Mouse (Mus musculus) midbrain, embryonic 13.5 days (tissue): ENCODE measurements at regions not wholly inside any gene's neighbourhood (a gene's known extent, or its start where the extent isn't known, plus 50 kb on each side); places are given as distances from the start of the nearest gene placed in this dataset.

Experiments
- ATAC-seq: fragments of 200-750 bp; cut with Nextera tagmentation; 2 replicates; pipeline ENCODE4 v1.8.0; 2017; ENCODE audit warnings: mild to moderate bottlenecking, moderate TSS enrichment, moderate library complexity
- H3K27ac ChIP-seq: fragments of 300-500 bp; sonication (generic); 2 replicates; pipeline ENCODE4 v1.5.1; 2015; ENCODE audit warnings: inconsistent platforms, mild to moderate bottlenecking, moderate library complexity
- H3K27me3 ChIP-seq: fragments of 300-500 bp; sonication (generic); 2 replicates; pipeline ENCODE4 v1.6.1; 2015; ENCODE audit warnings: mild to moderate bottlenecking, inconsistent platforms
- H3K36me3 ChIP-seq: fragments of 300-500 bp; sonication (generic); 2 replicates; pipeline ENCODE4 v1.6.1; 2015; ENCODE audit warnings: mild to moderate bottlenecking, inconsistent platforms
- H3K4me1 ChIP-seq: fragments of 300-500 bp; sonication (generic); replicated peaks from 2 replicates; pipeline ENCODE4 v1.6.1; 2015; ENCODE audit warnings: inconsistent platforms
- H3K4me2 ChIP-seq: fragments of 300-500 bp; sonication (generic); replicated peaks from 2 replicates; pipeline ENCODE4 v1.6.1; 2015; ENCODE audit warnings: moderate library complexity, mild to moderate bottlenecking, inconsistent platforms
- H3K4me3 ChIP-seq: fragments of 300-500 bp; sonication (generic); replicated peaks from 2 replicates; pipeline ENCODE4 v1.5.1; 2015; ENCODE audit warnings: mild to moderate bottlenecking, inconsistent platforms
- H3K9ac ChIP-seq: fragments of 300-500 bp; sonication (generic); replicated peaks from 2 replicates; pipeline ENCODE4 v1.6.1; 2015; ENCODE audit warnings: mild to moderate bottlenecking, inconsistent platforms
- H3K9me3 ChIP-seq: fragments of 300-500 bp; sonication (generic); 2 replicates; pipeline ENCODE4 v1.6.1; 2016; ENCODE audit warnings: mild to moderate bottlenecking, inconsistent platforms
- WGBS: fragments of 180-500 bp; shearing (Covaris S2); methylation state at CpG from one replicate; pipeline ENCODE4 v1.1.7; 2015; 5-methylcytosine and 5-hydroxymethylcytosine counted together

DNA sequence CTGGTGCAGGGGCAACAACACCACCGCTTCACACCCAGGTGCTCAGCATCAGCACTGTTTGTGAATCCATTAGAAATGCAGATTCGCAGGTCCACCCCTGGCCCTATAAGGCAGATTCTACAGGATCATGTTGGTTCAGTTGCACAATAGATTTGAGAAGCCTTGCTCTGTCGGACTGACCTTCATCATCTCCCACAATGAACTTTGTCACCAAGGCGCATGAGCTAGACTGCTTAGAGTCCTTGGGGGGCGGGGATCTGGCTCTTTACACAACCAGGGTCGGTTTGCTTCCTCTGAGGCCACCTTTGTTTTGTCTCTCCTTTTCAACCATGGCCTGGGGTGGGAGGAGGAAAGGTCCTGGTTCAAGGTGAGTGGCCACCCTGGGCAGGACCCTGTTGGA is 209.7 kb downstream of the Igsf11 start:
- 54% methylated on average over 6 of the region's 6 CpGs for WGBS
- Histone ChIP-seq H3K27ac (no peak overlapping the region), H3K9ac (no peak overlapping the region), H3K4me1 (peaks cover 4% of the 10 kb centered on the region; the same call in 1 of the 2 replicates), H3K27me3 (no peaks in the 10 kb centered on the region), H3K9me3 (no peaks in the 10 kb centered on the region), H3K36me3 (no peaks in the 10 kb centered on the region), H3K4me3 (no peak overlapping the region), H3K4me2 (no peak overlapping the region)
- ATAC-seq, result no peak

- 41% methylated on average over 9 of the region's 9 CpGs for WGBS
- no peak overlapping the region for H3K4me2 ChIP-seq
- no peaks in the 10 kb centered on the region for H3K27me3 ChIP-seq
- no peaks in the 10 kb centered on the region for H3K36me3 ChIP-seq
- H3K9me3 ChIP-seq, result no peaks in the 10 kb centered on the region
- no peak overlapping the region for H3K9ac ChIP-seq
- H3K27ac ChIP-seq, result peak overlapping the region; percentile 7; the same call in 1 of the 2 replicates
- H3K4me1 ChIP-seq, result peaks cover 4% of the 10 kb centered on the region; the same call in 1 of the 2 replicates
- ATAC-seq, result peak; percentile 67; the same call in 1 of the 2 replicates
- H3K4me3 ChIP-seq, result no peak overlapping the region
Observed at GRCm38 (mm10) chr16:39103360-39104095, 211.1 kb downstream of the Igsf11 start.

- H3K9ac ChIP-seq, result peak overlapping the region; percentile 49; the same call in 1 of the 2 replicates
- H3K4me3 ChIP-seq, result peak overlapping the region; percentile 34
- no peaks in the 10 kb centered on the region for H3K9me3 ChIP-seq
- H3K4me2 ChIP-seq, result peak overlapping the region; percentile 54
- H3K27me3 ChIP-seq, result no peaks in the 10 kb centered on the region
- peak; percentile 85 for ATAC-seq
- H3K27ac ChIP-seq, result no peak overlapping the region
- 15% methylated on average over 15 of the region's 15 CpGs for WGBS
- no peaks in the 10 kb centered on the region for H3K4me1 ChIP-seq
- no peaks in the 10 kb centered on the region for H3K36me3 ChIP-seq
Observed at GRCm38 (mm10) chr16:39109383-39110033, 217.0 kb downstream of the Igsf11 start.

GRCm38 (mm10) chr16:39110089-39110488 is 217.6 kb downstream of the Igsf11 start:
- H3K4me1 ChIP-seq, result no peaks in the 10 kb centered on the region
- H3K9ac ChIP-seq, result no peak overlapping the region
- H3K4me3 ChIP-seq, result no peak overlapping the region; the same call in 1 of the 2 replicates

DNA sequence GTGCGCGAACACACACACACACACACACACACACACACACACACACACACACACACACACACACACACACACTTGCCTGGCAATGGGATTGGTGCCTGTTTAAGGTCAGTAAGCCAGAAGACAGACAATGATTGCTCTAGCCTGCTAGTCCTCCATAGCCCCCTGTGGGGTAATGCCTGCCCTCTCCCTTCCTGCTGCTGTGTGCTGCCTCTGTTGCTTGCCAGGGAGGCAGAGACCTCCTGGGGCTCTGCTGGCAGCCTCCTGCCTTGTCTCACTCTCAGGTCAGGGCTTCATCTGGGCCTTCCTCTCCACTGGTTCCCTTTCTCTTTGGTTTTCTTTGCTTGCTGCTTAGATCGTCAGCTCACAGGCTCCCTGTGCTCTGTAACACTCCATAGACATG is 225.6 kb downstream of the Igsf11 start:
- no peak overlapping the region for H3K9ac ChIP-seq
- no peak for ATAC-seq
- no peak overlapping the region for H3K4me2 ChIP-seq
- 76% methylated on average over 3 of the region's 3 CpGs for WGBS
- H3K27ac ChIP-seq, result no peak overlapping the region
- H3K9me3 ChIP-seq, result no peaks in the 10 kb centered on the region
- H3K4me1 ChIP-seq, result peaks cover 9% of the 10 kb centered on the region
- no peaks in the 10 kb centered on the region for H3K27me3 ChIP-seq
- H3K36me3 ChIP-seq, result no peaks in the 10 kb centered on the region
- H3K4me3 ChIP-seq, result no peak overlapping the region

More at GRCm38 (mm10) chr16:39110089-39110488, 217.6 kb downstream of the Igsf11 start:
- peak overlapping the region; percentile 54; the same call in 1 of the 2 replicates for H3K4me2 ChIP-seq
- no peaks in the 10 kb centered on the region for H3K36me3 ChIP-seq
- H3K9me3 ChIP-seq, result no peaks in the 10 kb centered on the region
- no peaks in the 10 kb centered on the region for H3K27me3 ChIP-seq
- ATAC-seq, result 0 out of 2 replicates have a peak, but pooled peaks have one; percentile 50
- H3K27ac ChIP-seq, result peak overlapping the region; percentile 31
- WGBS, result 92% methylated on average over 5 of the region's 5 CpGs

- WGBS, result 52% methylated on average over 4 of the region's 4 CpGs
- no peaks in the 10 kb centered on the region for H3K27me3 ChIP-seq
- ATAC-seq, result no peak
Observed at GRCm38 (mm10) chr16:39119811-39120210, 227.3 kb downstream of the Igsf11 start.

GRCm38 (mm10) chr16:39123445-39123952 is 231.0 kb downstream of the Igsf11 start:
- 0 out of 2 replicates have a peak, but pooled peaks cover 3% of the 10 kb centered on the region for H3K9me3 ChIP-seq
- H3K4me2 ChIP-seq, result no peak overlapping the region
- ATAC-seq, result no peak
- H3K27ac ChIP-seq, result no peak overlapping the region
- no peak overlapping the region for H3K4me3 ChIP-seq
- H3K4me1 ChIP-seq, result peaks cover 6% of the 10 kb centered on the region; the same call in 1 of the 2 replicates
- H3K36me3 ChIP-seq, result no peaks in the 10 kb centered on the region
- WGBS, result 83% methylated on average over 8 of the region's 8 CpGs
- H3K27me3 ChIP-seq, result no peaks in the 10 kb centered on the region
- H3K9ac ChIP-seq, result no peak overlapping the region

More at GRCm38 (mm10) chr16:39119811-39120210, 227.3 kb downstream of the Igsf11 start:
- Histone ChIP-seq H3K9ac (no peak overlapping the region), H3K9me3 (no peaks in the 10 kb centered on the region), H3K36me3 (no peaks in the 10 kb centered on the region), H3K4me2 (no peak overlapping the region), H3K27ac (no peak overlapping the region), H3K4me3 (no peak overlapping the region), H3K4me1 (peaks cover 9% of the 10 kb centered on the region)

DNA sequence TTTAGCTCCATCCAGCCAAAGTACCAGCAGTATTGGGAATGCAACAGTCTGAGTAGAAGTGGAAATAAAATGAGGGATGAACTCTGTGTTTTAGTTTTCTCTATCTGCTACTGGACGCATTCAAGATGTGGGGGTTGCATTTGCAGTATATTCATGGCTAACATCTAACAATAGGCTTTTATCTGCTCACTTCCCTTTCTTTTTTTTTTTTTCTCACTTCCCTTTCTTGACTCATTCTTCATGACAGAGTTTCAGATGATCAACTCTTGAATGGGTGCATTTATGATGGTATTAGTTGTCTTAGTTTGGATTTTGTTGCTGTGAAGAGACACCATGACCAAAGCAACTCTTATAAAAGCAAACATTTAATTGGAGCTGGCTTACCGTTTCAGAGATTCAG is 240.0 kb downstream of the Igsf11 start:
- Histone ChIP-seq H3K9me3 (0 out of 2 replicates have a peak, but pooled peaks cover under 1% of the 10 kb centered on the region), H3K36me3 (no peaks in the 10 kb centered on the region), H3K4me1 (no peaks in the 10 kb centered on the region), H3K27ac (no peak overlapping the region), H3K9ac (no peak overlapping the region), H3K4me3 (no peak overlapping the region), H3K4me2 (no peak overlapping the region), H3K27me3 (no peaks in the 10 kb centered on the region)
- no peak for ATAC-seq
- 94% methylated on average over 2 of the region's 2 CpGs for WGBS

GRCm38 (mm10) chr16:39135777-39136176 is 243.3 kb downstream of the Igsf11 start:
- H3K36me3 ChIP-seq, result no peaks in the 10 kb centered on the region
- no peaks in the 10 kb centered on the region for H3K4me1 ChIP-seq
- H3K4me2 ChIP-seq, result no peak overlapping the region
- no peak overlapping the region for H3K9ac ChIP-seq
- H3K4me3 ChIP-seq, result no peak overlapping the region
- no peaks in the 10 kb centered on the region for H3K27me3 ChIP-seq
- H3K9me3 ChIP-seq, result no peaks in the 10 kb centered on the region
- no peak for ATAC-seq
- WGBS, result 46% methylated on average over 4 of the region's 4 CpGs
- no peak overlapping the region for H3K27ac ChIP-seq

GRCm38 (mm10) chr16:39147151-39147550 is 254.7 kb downstream of the Igsf11 start:
- WGBS, result 43% methylated on average over 2 of the region's 2 CpGs
- no peak overlapping the region for H3K4me3 ChIP-seq
- no peaks in the 10 kb centered on the region for H3K36me3 ChIP-seq
- H3K9me3 ChIP-seq, result no peaks in the 10 kb centered on the region
- no peaks in the 10 kb centered on the region for H3K27me3 ChIP-seq
- H3K27ac ChIP-seq, result no peak overlapping the region
- ATAC-seq, result no peak
- H3K4me2 ChIP-seq, result no peak overlapping the region
- H3K4me1 ChIP-seq, result peaks cover 9% of the 10 kb centered on the region
- no peak overlapping the region for H3K9ac ChIP-seq

DNA sequence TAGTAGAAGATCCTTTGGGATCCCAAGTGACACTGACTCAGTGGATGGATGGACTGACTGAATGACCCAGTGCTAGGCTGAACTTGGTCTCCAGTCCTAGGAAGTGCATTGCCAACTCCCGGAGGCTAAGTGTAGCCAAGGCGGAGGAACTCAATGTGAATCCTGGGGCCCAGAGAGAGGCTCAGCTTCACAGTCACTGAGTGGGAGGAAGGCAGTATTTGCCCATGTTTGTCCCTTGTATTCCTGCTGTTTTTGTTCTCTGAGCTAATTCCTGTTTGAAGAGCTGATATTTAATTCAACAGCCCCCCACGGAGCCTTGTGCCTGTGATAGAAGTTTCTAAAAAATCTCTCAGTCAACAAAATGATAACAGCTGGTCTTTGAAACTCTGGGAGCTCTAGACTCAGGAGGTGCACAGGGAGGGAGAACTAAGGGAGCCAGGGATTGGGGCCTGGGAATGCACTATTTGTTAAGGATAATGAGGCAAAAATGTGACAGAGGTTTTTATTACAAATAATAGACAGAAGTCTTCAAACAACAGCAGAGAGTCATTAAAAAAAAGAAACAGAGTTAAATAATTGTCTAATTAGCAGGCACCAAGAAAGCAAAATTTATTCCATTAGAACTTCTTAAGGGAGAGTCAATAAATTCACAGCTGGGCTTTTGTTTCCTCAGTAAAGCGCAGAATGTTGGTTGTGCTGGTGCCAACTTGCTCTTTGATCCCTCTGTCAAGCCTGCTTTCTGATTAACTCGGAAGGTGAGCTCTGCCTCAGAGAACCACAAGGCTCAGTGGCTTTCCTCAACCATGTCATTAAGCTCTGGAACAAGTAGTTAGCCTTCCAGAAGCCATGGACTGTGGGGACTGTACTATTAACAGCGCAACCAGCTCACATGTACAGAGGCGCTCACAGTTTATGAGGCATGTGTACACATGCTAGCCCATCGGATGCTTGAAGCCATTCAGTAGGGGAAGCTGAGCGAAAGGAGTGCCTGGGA is 259.2 kb downstream of the Igsf11 start:
- peak; percentile 67 for ATAC-seq
- H3K4me2 ChIP-seq, result no peak overlapping the region
- H3K9me3 ChIP-seq, result no peaks in the 10 kb centered on the region
- no peak overlapping the region for H3K4me3 ChIP-seq
- no peaks in the 10 kb centered on the region for H3K27me3 ChIP-seq
- no peaks in the 10 kb centered on the region for H3K36me3 ChIP-seq
- no peak overlapping the region; the same call in 1 of the 2 replicates for H3K27ac ChIP-seq
- WGBS, result 59% methylated on average over 9 of the region's 9 CpGs
- H3K9ac ChIP-seq, result no peak overlapping the region
- peaks cover 9% of the 10 kb centered on the region for H3K4me1 ChIP-seq
